In the genomic region with DNA sequence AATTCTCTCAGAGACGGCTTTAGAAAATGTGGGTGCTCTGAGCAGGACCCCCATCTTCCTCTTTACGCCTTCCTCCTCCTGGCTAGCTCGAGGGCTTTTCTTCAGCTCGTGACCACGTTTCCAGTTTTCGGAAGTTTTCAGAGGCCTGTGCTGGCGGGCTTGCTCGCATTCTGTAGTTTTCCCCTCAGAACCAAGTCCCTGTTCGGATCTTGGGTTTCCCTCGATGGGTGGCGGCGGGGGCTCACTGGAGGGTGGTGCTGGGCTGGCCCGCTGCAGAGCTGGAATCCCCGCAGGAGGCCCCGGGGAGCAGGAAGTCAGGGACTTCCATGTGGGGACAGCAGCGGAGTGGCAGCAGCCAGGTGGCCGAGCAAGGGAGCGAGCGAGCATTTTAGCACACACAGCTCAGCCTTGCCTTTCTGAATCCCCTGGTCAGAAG, we compare ENCODE assay signal across 8 mouse cellular contexts.
DNase-seq lines count a peak whose midpoint lies in the region; ATAC-seq and TF ChIP-seq lines count a peak whose summit lies in the region.

No protein-coding gene starts in this region.

- ATAC-seq in heart, embryonic 11.5 days (replicated peaks; ENCODE audit: insufficient number of reproducible peaks, low FRiP score, low TSS enrichment) = peak; percentile 1; the same call in 1 of the 2 replicates
- peak; percentile 8 for ATAC-seq in Patski
- peak; percentile 22; the same call in 1 of the 2 replicates for ATAC-seq in midbrain, embryonic 14.5 days (ENCODE audit: low FRiP score, low TSS enrichment)

- intact Hi-C loops in gastrocnemius, postnatal 14 days (cut with DNase I; ENCODE audit: low total_unique reads) = no loop called here

- TF ChIP-seq CTCF in Patski (IDR thresholded peaks at IDR 0.05) = no peak

- WGBS in heart, embryonic 11.5 days (ENCODE audit: insufficient replicate concordance) = 4% methylated on average over 19 of the region's 19 CpGs
- 5% methylated on average over 19 of the region's 19 CpGs for WGBS in limb, embryonic 10.5 days
- 4% methylated on average over 19 of the region's 19 CpGs for WGBS in midbrain, embryonic 14.5 days

- DNase-seq in heart, adult 8-10 months (ENCODE audit: low spot score) = no peak
- DNase-seq in Patski (ENCODE audit: low read depth, low spot score) = no peak
- DNase-seq in gastrocnemius, postnatal 14 days = peak; percentile 49
- peak; percentile 69 for DNase-seq in limb, embryonic 10.5 days (ENCODE audit: low spot score)
- DNase-seq in midbrain, embryonic 14.5 days = no peak
- no peak for DNase-seq in layer of hippocampus, postnatal 10 days (ENCODE audit: low spot score in 2 of 2)
- no peak for DNase-seq in urinary bladder, postnatal 25 days (ENCODE audit: low spot score)

- peak overlapping the region; percentile 63 for H3K4me3 ChIP-seq in heart, embryonic 11.5 days (ENCODE audit: low read depth, low read length)
- H3K4me3 ChIP-seq in limb, embryonic 10.5 days = peak overlapping the region; percentile 60
- H3K4me3 ChIP-seq in midbrain, embryonic 14.5 days (replicated peaks; ENCODE audit: low read depth, low read length) = peak overlapping the region; percentile 51

- no peaks in the 10 kb centered on the region for H3K36me3 ChIP-seq in heart, embryonic 11.5 days (ENCODE audit: control insufficient read depth, insufficient read depth, low read length)
- H3K36me3 ChIP-seq in limb, embryonic 10.5 days = no peaks in the 10 kb centered on the region
- no peaks in the 10 kb centered on the region for H3K36me3 ChIP-seq in midbrain, embryonic 14.5 days (ENCODE audit: control insufficient read depth, insufficient read depth, low read length)

- POLR2A ChIA-PET in Patski (lab: Charles Lee) = interaction anchor here (1.3 kb wide), 1 partner anchor 39 kb away, joined by 4 read pairs; no protein-coding TSS in a partner anchor

- in situ Hi-C loops in Patski (cut with MboI; ENCODE audit: low pct_unique_long_range_greater_than_20kb) = no loop called here

- H3K27me3 ChIP-seq in heart, embryonic 11.5 days (ENCODE audit: control insufficient read depth, insufficient read depth, low read length) = no peaks in the 10 kb centered on the region
- H3K27me3 ChIP-seq in Patski = no peaks in the 10 kb centered on the region
- H3K27me3 ChIP-seq in limb, embryonic 10.5 days (ENCODE audit: low read depth, poor library complexity, severe bottlenecking) = no peaks in the 10 kb centered on the region
- H3K27me3 ChIP-seq in midbrain, embryonic 14.5 days (ENCODE audit: control insufficient read depth, insufficient read depth, low read length) = no peaks in the 10 kb centered on the region; the same call in 1 of the 2 replicates

- H3K9ac ChIP-seq in heart, embryonic 11.5 days (ENCODE audit: low read depth, low read length) = peak overlapping the region; percentile 88
- peak overlapping the region; percentile 59 for H3K9ac ChIP-seq in midbrain, embryonic 14.5 days (replicated peaks; ENCODE audit: low read length)

- peak overlapping the region; percentile 89 for H3K27ac ChIP-seq in heart, embryonic 11.5 days (ENCODE audit: low read depth, low read length)
- H3K27ac ChIP-seq in limb, embryonic 10.5 days = peak overlapping the region; percentile 87
- no peak overlapping the region for H3K27ac ChIP-seq in midbrain, embryonic 14.5 days (replicated peaks; ENCODE audit: low read depth, low read length)

- no peaks in the 10 kb centered on the region for H3K9me3 ChIP-seq in heart, embryonic 11.5 days (replicated peaks; ENCODE audit: control insufficient read depth, low read length)
- H3K9me3 ChIP-seq in limb, embryonic 10.5 days (replicated peaks) = no peaks in the 10 kb centered on the region
- H3K9me3 ChIP-seq in midbrain, embryonic 14.5 days (ENCODE audit: control insufficient read depth, low read length) = no peaks in the 10 kb centered on the region

- H3K4me2 ChIP-seq in heart, embryonic 11.5 days = peak overlapping the region; percentile 99
- H3K4me2 ChIP-seq in midbrain, embryonic 14.5 days (ENCODE audit: low read length) = peak overlapping the region; percentile 86

- CTCF ChIA-PET in Patski (lab: Charles Lee) = interaction anchor here (1.1 to 1.3 kb wide), 2 partner anchors 14 to 405 kb away, joined by 3 to 5 read pairs; no protein-coding TSS in a partner anchor

- H3K4me1 ChIP-seq in heart, embryonic 11.5 days (ENCODE audit: control insufficient read depth, insufficient read depth, low read length) = peaks cover 68% of the 10 kb centered on the region
- H3K4me1 ChIP-seq in limb, embryonic 10.5 days = peaks cover 52% of the 10 kb centered on the region
- H3K4me1 ChIP-seq in midbrain, embryonic 14.5 days (ENCODE audit: control insufficient read depth, insufficient read depth, low read length) = peaks cover 26% of the 10 kb centered on the region; the same call in 1 of the 2 replicates

Comparison
In these comparisons a context has a peak if more than half of its experiments do, and no peak if none do; other contexts are left out.
1. DNase-seq: peak in gastrocnemius, postnatal 14 days (single experiment) and limb, embryonic 10.5 days (single experiment); none in heart, adult 8-10 months (single experiment), Patski (single experiment), midbrain, embryonic 14.5 days (single experiment), layer of hippocampus, postnatal 10 days (0 of 2) and urinary bladder, postnatal 25 days (single experiment).
2. Peak in every context shown above with its lines, with median percentiles within 50 percentile points of each other: ATAC-seq and H3K4me3 ChIP-seq.